Mouse (Mus musculus) heart, embryonic 12.5 days (tissue): ENCODE data around the gene BC107364. TPM values are rescaled to one million over a fixed set of nuclear protein-coding genes. Genes with fewer than 3 reads are reported as not detected.
A peak's percentile ranks its signal among the peaks of the same experiment; 100 is the strongest.
"Not testable (repeated sequence)": the region's sequence is repeated elsewhere in the genome, so short reads cannot be mapped to it uniquely, and the experiment has no call there.

Experiments used
- ATAC-seq: fragments of 200-750 bp; cut with Nextera tagmentation; 2 replicates; pipeline ENCODE4 v1.8.0; 2017; ENCODE audit warnings: moderate TSS enrichment, moderate library complexity; ENCODE audit not compliant: insufficient number of reproducible peaks, low FRiP score
- H3K27ac ChIP-seq: fragments of 300-500 bp; sonication (generic); 2 replicates; pipeline ENCODE4 v1.5.1; 2016; ENCODE audit warnings: mild to moderate bottlenecking, moderate library complexity; ENCODE audit not compliant: poor library complexity, severe bottlenecking
- H3K27me3 ChIP-seq: fragments of 300-500 bp; sonication (generic); replicated peaks from 2 replicates; pipeline ENCODE4 v1.6.1; 2016; ENCODE audit warnings: mild to moderate bottlenecking, moderate library complexity
- H3K36me3 ChIP-seq: fragments of 300-500 bp; sonication (generic); 2 replicates; pipeline ENCODE4 v1.6.1; 2016; ENCODE audit warnings: mild to moderate bottlenecking, moderate library complexity
- H3K4me1 ChIP-seq: fragments of 300-500 bp; sonication (generic); replicated peaks from 2 replicates; pipeline ENCODE4 v1.6.1; 2016; ENCODE audit warnings: mild to moderate bottlenecking
- H3K4me2 ChIP-seq: fragments of 300-500 bp; sonication (generic); 2 replicates; pipeline ENCODE4 v1.6.1; 2016; ENCODE audit warnings: mild to moderate bottlenecking, moderate library complexity
- H3K4me3 ChIP-seq: fragments of 300-500 bp; sonication (generic); 2 replicates; pipeline ENCODE4 v1.5.1; 2016; ENCODE audit warnings: mild to moderate bottlenecking
- H3K9ac ChIP-seq: fragments of 300-500 bp; sonication (generic); 2 replicates; pipeline ENCODE4 v1.6.1; 2016; ENCODE audit warnings: mild to moderate bottlenecking, moderate library complexity
- H3K9me3 ChIP-seq: fragments of 300-500 bp; sonication (generic); replicated peaks from 2 replicates; pipeline ENCODE4 v1.6.1; 2016; ENCODE audit warnings: mild to moderate bottlenecking, moderate library complexity
- WGBS: fragments of 180-500 bp; shearing (Covaris S2); methylation state at CpG from one replicate; pipeline ENCODE4 v1.1.7; 2016; 5-methylcytosine and 5-hydroxymethylcytosine counted together
- polyA plus RNA-seq: library from polyadenylated mRNA; unstranded; fragments of >200 nt; fragmentation: Nextera tagmentation; extraction: Ambion mirVana; gene quantifications from 2 replicates; pipeline ENCODE4 v1.2.1, GENCODE M21; 2016

The BC107364 gene
- polyA plus RNA-seq, 1 experiment from 2014 or later, result 0.72 TPM

DNA sequence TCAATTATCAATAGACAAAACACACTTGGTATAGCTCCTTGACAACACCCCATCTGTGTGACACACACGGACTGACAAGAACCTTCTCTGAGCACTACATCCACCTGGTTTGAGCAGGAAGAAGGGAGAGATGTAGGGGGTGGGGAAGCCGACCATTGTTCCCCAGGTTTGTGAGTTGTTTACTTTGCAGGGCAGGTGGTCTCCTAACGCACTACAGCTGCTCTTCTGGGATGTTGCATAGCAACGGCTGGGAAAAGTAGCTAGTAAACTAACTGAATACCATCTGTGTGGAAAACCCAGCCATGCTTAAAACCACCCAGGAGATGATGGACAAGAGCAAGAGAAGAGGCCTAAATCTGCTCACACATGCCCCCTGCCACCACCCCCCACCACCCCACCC lies 27.7 kb downstream of the BC107364 start:
- not testable (repeated sequence) for H3K4me2 ChIP-seq, H3K36me3 ChIP-seq, ATAC-seq, H3K9ac ChIP-seq, H3K4me3 ChIP-seq, H3K9me3 ChIP-seq, H3K27ac ChIP-seq, H3K4me1 ChIP-seq
- peaks cover 34% of the 10 kb centered on the region for H3K27me3 ChIP-seq
- WGBS, result 21% methylated on average over 4 of the region's 4 CpGs

DNA sequence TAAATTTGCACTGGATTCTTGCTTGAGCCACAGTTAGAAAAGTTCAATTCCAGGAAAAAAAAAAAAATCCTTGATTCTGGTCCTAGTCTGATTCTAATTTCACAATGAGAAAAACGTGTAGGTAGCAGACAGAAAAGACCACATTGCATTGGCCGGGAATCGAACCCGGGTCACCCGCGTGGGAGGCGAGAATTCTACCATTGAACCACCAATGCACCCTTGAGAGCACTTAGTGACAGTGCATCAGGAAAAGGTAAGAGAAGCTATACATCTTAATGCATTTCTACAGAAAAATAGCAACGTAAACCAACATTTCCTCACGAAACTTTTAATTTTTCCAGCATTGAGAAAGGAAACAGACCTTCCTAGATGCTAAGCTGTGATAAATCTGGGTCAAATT lies 28.2 kb downstream of the BC107364 start:
- H3K4me2 ChIP-seq, result no peak overlapping the region
- no peak overlapping the region for H3K4me3 ChIP-seq
- no peak overlapping the region for H3K27ac ChIP-seq
- 14% methylated on average over 9 of the region's 9 CpGs for WGBS
- no peaks in the 10 kb centered on the region for H3K36me3 ChIP-seq
- H3K27me3 ChIP-seq, result peaks cover 34% of the 10 kb centered on the region
- no peak for ATAC-seq
- no peak overlapping the region for H3K9ac ChIP-seq
- peaks cover 4% of the 10 kb centered on the region; the same call in 1 of the 2 replicates for H3K4me1 ChIP-seq
- no peaks in the 10 kb centered on the region for H3K9me3 ChIP-seq

DNA sequence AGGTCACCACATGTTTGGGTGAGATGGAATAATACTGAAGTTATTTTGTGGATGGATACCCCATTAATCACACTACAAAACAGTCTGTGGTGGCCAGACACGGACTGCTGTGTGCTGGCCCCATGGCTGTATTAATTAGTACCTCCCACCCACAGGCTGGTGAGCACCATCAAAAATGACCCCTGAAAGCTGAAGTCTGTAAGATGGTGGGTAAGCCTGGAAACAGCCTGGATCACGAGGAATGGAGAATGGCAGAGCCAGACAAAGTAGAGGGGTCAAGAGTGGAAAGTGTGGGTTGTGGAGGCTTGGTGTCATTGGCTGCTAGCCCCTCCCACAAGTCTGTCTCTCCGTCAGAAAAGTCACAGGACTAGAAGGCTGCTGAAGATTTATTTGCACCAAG lies 31.3 kb downstream of the BC107364 start:
- Histone ChIP-seq H3K9ac (no peak overlapping the region), H3K4me1 (no peaks in the 10 kb centered on the region), H3K4me3 (no peak overlapping the region), H3K36me3 (no peaks in the 10 kb centered on the region), H3K27me3 (peaks cover 29% of the 10 kb centered on the region), H3K27ac (no peak overlapping the region), H3K4me2 (no peak overlapping the region), H3K9me3 (no peaks in the 10 kb centered on the region)
- WGBS, result 48% methylated on average over 3 of the region's 3 CpGs
- ATAC-seq, result no peak

DNA sequence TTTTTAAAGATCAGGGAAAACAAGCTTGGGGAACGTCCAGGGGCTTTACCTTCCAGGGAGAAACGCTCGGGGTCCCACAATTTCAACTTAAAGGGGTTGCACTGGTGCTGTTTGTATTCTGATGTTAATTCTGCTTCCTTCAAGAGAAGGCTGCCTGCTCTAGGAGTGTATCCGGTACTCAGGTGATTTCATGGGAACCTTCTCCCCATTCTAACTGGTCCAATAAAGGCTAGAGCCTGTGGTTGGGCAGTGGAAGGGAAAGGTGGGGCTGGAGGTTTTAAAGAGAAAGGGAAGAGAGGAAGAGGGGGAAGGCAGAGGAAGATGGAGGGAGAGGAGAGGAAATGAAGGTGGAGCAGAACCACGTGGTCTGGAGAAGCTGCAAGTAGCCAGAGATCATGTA lies 33.2 kb downstream of the BC107364 start:
- H3K4me3 ChIP-seq, ATAC-seq, H3K4me1 ChIP-seq, H3K36me3 ChIP-seq, H3K9me3 ChIP-seq, H3K9ac ChIP-seq, H3K27ac ChIP-seq, H3K4me2 ChIP-seq: not testable (repeated sequence)
- H3K27me3 ChIP-seq, result peaks cover 16% of the 10 kb centered on the region
- WGBS, result 61% methylated on average over 5 of the region's 5 CpGs

DNA sequence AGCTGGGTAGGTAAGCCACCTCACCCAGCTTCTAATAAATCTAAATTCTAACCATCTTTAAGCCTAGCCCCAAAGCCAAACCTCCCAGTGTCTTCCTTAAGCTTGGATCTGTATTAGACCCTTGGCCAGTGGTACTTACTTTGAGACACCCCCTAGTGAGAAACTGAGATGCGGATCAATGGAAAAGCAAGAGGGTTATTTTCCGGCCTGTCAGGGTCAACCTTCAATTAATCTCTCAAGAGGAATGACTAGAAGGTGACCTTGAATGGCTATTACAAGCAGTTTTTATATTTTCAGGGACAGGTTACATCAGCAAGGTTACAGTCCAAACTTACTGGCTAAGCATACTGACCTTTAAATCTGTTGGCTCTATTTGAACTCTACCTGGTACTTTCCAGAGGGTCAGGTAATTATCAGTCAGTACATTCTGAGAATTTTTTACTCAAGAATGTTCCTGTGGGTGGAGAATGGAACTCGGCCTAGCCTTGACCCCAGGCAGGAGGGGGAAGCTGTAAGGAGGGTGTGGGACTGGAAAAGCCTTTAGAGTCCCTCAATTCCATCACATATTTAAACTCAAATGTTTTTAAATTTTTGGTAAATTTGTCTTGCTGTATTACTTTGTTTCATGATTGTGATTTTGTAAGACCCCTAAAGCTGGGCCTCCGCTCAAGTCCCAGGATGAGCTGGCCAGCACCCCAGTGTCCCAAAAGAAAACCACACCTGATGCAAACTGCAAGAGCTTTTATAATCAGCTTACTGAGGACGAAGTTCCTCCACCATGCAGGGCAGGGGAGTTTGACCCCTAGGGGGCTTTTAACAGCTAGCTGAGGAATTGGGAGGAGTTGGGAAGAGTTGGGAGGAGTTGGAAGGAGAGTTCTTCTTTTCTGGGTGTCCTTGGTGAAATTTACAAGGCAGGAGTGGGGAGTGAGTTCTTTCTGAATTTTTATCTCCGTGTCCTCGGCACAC lies 34.0 kb downstream of the BC107364 start:
- Histone ChIP-seq H3K9me3 (no peaks in the 10 kb centered on the region), H3K4me1 (no peaks in the 10 kb centered on the region), H3K27ac (no peak overlapping the region), H3K27me3 (peaks cover 16% of the 10 kb centered on the region), H3K4me3 (no peak overlapping the region), H3K4me2 (no peak overlapping the region), H3K9ac (no peak overlapping the region), H3K36me3 (no peaks in the 10 kb centered on the region)
- 69% methylated on average over 7 of the region's 7 CpGs for WGBS
- ATAC-seq, result no peak

DNA sequence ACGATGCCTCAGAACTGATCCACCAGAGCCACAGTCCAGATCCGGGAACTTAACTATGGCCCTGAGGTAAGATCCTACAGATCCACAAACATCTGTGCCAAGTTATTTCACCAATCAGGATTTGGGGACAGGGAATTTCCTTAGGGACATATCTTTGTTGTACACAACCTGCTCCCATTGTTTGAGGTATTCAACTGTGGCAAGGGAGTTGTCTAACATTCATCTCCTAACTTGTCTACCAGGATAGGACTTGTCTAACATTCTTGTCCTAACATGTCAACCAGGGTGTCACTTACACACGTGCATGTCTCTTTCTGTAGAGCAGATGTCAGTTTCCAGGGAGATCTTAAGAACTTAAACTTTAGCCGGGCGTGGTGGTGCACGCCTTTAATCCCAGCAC lies 35.5 kb downstream of the BC107364 start:
- Histone ChIP-seq H3K27ac (no peak overlapping the region), H3K4me2 (no peak overlapping the region), H3K9me3 (no peaks in the 10 kb centered on the region), H3K4me1 (no peaks in the 10 kb centered on the region), H3K9ac (no peak overlapping the region), H3K36me3 (no peaks in the 10 kb centered on the region), H3K4me3 (no peak overlapping the region), H3K27me3 (0 out of 2 replicates have a peak, but pooled peaks cover 4% of the 10 kb centered on the region)
- ATAC-seq, result no peak
- 86% methylated on average over 6 of the region's 6 CpGs for WGBS

DNA sequence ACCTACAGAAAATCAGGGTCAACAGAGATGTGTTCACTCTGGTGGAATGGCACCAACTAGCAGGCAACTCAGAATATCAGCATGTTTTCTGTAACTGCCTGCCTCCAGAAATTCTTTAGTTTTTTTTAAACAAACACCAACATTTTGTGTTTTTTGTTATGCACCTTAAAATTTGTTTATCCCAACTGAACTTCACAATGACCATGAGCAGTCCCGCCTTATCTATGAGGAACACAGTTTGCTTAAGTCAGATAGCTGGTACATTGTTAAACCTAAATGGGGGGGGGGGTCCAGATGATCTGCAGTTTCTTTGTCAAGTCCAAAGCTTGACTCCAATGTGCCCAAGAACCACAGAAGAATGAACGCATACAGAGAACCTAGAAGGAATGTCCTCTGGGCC lies 36.0 kb downstream of the BC107364 start:
- ATAC-seq, result no peak
- H3K27ac ChIP-seq, result no peak overlapping the region
- no peaks in the 10 kb centered on the region for H3K36me3 ChIP-seq
- 0 out of 2 replicates have a peak, but pooled peaks cover 4% of the 10 kb centered on the region for H3K27me3 ChIP-seq
- no peaks in the 10 kb centered on the region for H3K4me1 ChIP-seq
- WGBS, result 75% methylated on average over 2 of the region's 2 CpGs
- H3K9me3 ChIP-seq, result no peaks in the 10 kb centered on the region
- no peak overlapping the region for H3K4me3 ChIP-seq
- no peak overlapping the region for H3K4me2 ChIP-seq
- H3K9ac ChIP-seq, result no peak overlapping the region

DNA sequence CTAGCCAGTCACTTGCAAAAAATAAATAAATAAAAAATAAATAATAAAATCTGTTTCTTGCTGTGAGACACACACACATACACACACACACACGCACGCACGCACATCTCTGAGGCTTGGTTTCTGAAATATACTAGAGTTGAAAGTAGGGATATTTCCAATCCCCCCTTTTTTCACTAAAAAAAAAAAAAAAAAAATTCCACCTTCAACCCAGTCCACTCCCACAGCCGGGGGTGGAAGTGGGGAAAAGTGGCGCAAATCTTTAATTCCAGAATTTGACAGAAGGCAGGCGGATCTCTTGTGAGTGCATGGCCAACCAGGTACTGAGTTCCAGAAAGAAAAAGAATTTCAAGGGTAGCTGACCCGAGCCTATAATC lies 37.2 kb downstream of the BC107364 start:
- peak overlapping the region; percentile 71 for H3K4me3 ChIP-seq
- peaks cover 10% of the 10 kb centered on the region for H3K27me3 ChIP-seq
- no peak overlapping the region; the same call in 1 of the 2 replicates for H3K9ac ChIP-seq
- H3K9me3 ChIP-seq, result no peaks in the 10 kb centered on the region
- peak overlapping the region; percentile 96 for H3K4me2 ChIP-seq
- 28% methylated on average over 7 of the region's 7 CpGs for WGBS
- no peak for ATAC-seq
- H3K27ac ChIP-seq, result no peak overlapping the region
- no peaks in the 10 kb centered on the region for H3K36me3 ChIP-seq
- no peaks in the 10 kb centered on the region for H3K4me1 ChIP-seq

DNA sequence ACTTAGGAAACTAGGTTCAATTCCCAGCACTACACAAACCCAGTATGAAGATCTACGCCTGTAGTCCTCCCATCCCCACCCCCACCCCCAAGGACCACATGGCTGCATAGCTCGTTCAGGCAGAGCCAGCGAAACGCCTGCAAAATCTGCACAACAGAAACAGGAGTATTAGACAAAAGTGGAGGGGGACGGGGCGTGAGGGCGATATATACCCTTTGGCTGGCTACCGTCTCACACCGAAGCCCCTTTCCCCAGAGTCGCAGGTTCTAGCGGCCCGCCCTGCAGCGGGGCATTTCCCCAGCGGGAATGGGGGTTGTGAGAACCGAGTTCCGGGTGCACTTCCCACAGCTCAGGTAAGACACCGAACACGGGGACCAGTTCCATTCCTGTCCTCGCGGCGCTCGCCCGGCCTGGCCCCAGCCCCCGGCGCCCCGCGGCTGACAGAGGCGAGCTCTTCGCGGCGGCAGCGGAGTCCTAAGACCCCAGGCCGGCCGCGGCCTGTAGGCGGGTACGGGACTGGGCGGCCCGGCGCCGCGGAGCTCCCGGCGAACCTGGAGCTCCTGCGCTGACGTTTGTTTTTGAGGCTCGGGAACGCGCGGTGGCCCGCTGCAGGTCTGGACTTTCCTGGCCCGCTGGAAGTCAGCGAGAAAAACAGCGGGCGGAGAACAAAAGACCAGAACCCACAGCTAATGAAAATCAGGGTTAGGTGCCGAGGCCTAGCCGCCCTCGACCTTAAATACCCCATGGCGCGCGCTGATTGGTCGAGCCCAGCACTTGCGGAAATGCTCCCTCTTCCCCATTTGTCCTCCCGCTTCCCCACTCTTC lies 37.8 kb downstream of the BC107364 start:
- peak; percentile 92 for ATAC-seq

DNA sequence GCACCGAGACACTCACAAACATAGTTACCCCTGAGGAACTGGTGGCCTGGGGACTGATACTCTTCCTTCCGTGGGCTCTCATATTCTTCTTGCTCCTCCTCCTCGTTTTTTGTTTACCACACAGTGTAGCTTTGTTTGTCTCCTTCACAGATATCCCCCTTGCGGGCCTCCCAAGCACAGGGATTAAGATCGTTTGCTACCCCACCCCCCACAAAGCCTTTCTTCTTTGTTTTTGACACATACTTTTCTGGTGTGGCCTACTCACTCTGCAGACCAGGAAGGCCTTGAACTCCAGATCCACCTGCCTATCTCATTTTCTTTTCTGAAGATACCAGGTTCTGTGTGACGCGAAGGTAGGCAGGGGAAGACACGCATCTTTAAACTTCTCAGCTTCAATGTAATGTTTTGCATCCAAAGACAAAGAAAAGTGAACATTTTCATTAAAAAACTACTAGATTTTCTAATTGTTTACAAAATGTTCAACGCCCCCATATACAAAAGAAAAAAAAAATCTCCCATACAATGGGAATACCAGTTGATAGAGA lies 38.5 kb downstream of the BC107364 start:
- H3K4me3 ChIP-seq, result peak overlapping the region; percentile 71
- H3K4me2 ChIP-seq, result peak overlapping the region; percentile 96
- 57% methylated on average over 9 of the region's 9 CpGs for WGBS
- H3K9me3 ChIP-seq, result no peaks in the 10 kb centered on the region
- H3K36me3 ChIP-seq, result no peaks in the 10 kb centered on the region
- peaks cover 9% of the 10 kb centered on the region for H3K4me1 ChIP-seq
- H3K27me3 ChIP-seq, result peaks cover 23% of the 10 kb centered on the region
- no peak overlapping the region for H3K27ac ChIP-seq
- no peak for ATAC-seq
- peak overlapping the region; percentile 90 for H3K9ac ChIP-seq

More for the DNA sequence above, 37.8 kb downstream of the BC107364 start:
- Histone ChIP-seq H3K9me3 (no peaks in the 10 kb centered on the region), H3K4me1 (peaks cover 6% of the 10 kb centered on the region), H3K36me3 (no peaks in the 10 kb centered on the region), H3K27me3 (peaks cover 16% of the 10 kb centered on the region), H3K4me2 (peak overlapping the region; percentile 96), H3K27ac (peak overlapping the region; percentile 64), H3K4me3 (peak overlapping the region; percentile 71), H3K9ac (peak overlapping the region; percentile 90)
- WGBS, result under 1% methylated on average over 64 of the region's 64 CpGs

DNA sequence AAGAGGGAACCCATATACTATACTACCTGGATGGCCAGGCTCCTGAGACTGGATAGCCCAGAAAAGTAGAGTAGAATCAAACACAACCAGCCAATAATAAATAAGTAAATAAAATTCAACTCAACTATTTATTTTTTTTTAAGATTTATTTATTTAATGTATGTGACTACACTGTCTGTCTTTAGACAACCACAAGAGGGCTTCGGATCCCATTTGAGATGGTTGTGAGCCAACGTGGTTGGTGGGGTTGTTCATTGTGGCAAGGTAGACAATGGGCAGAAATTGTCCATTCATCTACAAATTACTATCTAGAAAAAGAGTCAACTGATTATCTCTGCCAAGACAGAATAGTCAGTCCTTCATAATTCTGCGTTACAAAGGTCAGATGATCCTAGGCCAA lies 40.3 kb downstream of the BC107364 start:
- Histone ChIP-seq H3K9ac (no peak overlapping the region), H3K4me1 (peaks cover 9% of the 10 kb centered on the region), H3K9me3 (no peaks in the 10 kb centered on the region), H3K36me3 (no peaks in the 10 kb centered on the region), H3K27ac (no peak overlapping the region), H3K27me3 (peaks cover 33% of the 10 kb centered on the region), H3K4me3 (no peak overlapping the region), H3K4me2 (no peak overlapping the region)
- WGBS, result 76% methylated on average over 3 of the region's 3 CpGs
- no peak for ATAC-seq
